In genomic region chr1:90026945-90027344, GRCm38 (mm10) we compare ENCODE assay signal across 10 mouse cellular contexts. TPM values are rescaled to one million over a fixed set of nuclear protein-coding genes. Genes with fewer than 3 reads are reported as not detected.
DNase-seq lines count a peak whose midpoint lies in the region; ATAC-seq and TF ChIP-seq lines count a peak whose summit lies in the region.
"Had no signal": no experiment of that assay in that cellular context is flagged by ENCODE, and none has a peak within 500 bp of the region (broad histone marks: within the 10 kb centered on the region; RNA-seq: fewer than 3 reads in every experiment).

No protein-coding gene starts in this region.

- no peaks in the 10 kb centered on the region for H3K9me3 ChIP-seq in forebrain, postnatal 0 days (ENCODE audit: low read length)
- H3K9me3 ChIP-seq in forebrain, embryonic 14.5 days (replicated peaks; ENCODE audit: control insufficient read depth, low read length): no peaks in the 10 kb centered on the region
- H3K9me3 ChIP-seq in limb, embryonic 10.5 days (replicated peaks): no peaks in the 10 kb centered on the region
- H3K9me3 ChIP-seq in forebrain, embryonic 12.5 days: no peaks in the 10 kb centered on the region

- no peak overlapping the region for H3K4me3 ChIP-seq in forebrain, postnatal 0 days (ENCODE audit: low read depth, low read length)
- H3K4me3 ChIP-seq in forebrain, embryonic 14.5 days (ENCODE audit: low read depth, low read length): no peak overlapping the region
- no peak overlapping the region for H3K4me3 ChIP-seq in lung, adult 2 months (replicated peaks; ENCODE audit: extremely low read depth, low read depth, low read length)
- H3K4me3 ChIP-seq in limb, embryonic 10.5 days: no peak overlapping the region
- no peak overlapping the region for H3K4me3 ChIP-seq in forebrain, embryonic 12.5 days (replicated peaks)

- no peaks in the 10 kb centered on the region for H3K36me3 ChIP-seq in forebrain, postnatal 0 days (ENCODE audit: insufficient read depth)
- H3K36me3 ChIP-seq in forebrain, embryonic 14.5 days (ENCODE audit: control insufficient read depth, insufficient read depth, low read length): no peaks in the 10 kb centered on the region
- H3K36me3 ChIP-seq in limb, embryonic 10.5 days: no peaks in the 10 kb centered on the region
- H3K36me3 ChIP-seq in forebrain, embryonic 12.5 days (replicated peaks): no peaks in the 10 kb centered on the region

- no peak overlapping the region for H3K4me2 ChIP-seq in forebrain, postnatal 0 days (ENCODE audit: low read depth)
- no peak overlapping the region for H3K4me2 ChIP-seq in forebrain, embryonic 14.5 days (ENCODE audit: low read length)
- H3K4me2 ChIP-seq in forebrain, embryonic 12.5 days: no peak overlapping the region

- no peaks in the 10 kb centered on the region for H3K27me3 ChIP-seq in forebrain, postnatal 0 days (ENCODE audit: insufficient read depth, low read length)
- H3K27me3 ChIP-seq in forebrain, embryonic 14.5 days (replicated peaks; ENCODE audit: control insufficient read depth, insufficient read depth, low read length): 0 out of 2 replicates have a peak, but pooled peaks cover 4% of the 10 kb centered on the region
- H3K27me3 ChIP-seq in limb, embryonic 10.5 days (ENCODE audit: low read depth, poor library complexity, severe bottlenecking): peaks cover 47% of the 10 kb centered on the region
- H3K27me3 ChIP-seq in forebrain, embryonic 12.5 days: 0 out of 2 replicates have a peak, but pooled peaks cover 3% of the 10 kb centered on the region

- no peak for ATAC-seq in forebrain, postnatal 0 days
- no peak for ATAC-seq in forebrain, embryonic 14.5 days
- no peak for ATAC-seq in forebrain, embryonic 12.5 days (ENCODE audit: low FRiP score)

- H3K9ac ChIP-seq in forebrain, postnatal 0 days: no peak overlapping the region
- no peak overlapping the region for H3K9ac ChIP-seq in forebrain, embryonic 14.5 days (ENCODE audit: low read length)
- H3K9ac ChIP-seq in forebrain, embryonic 12.5 days: no peak overlapping the region

- H3K27ac ChIP-seq in forebrain, postnatal 0 days (ENCODE audit: low read depth, low read length): no peak overlapping the region
- no peak overlapping the region for H3K27ac ChIP-seq in forebrain, embryonic 14.5 days (ENCODE audit: low read depth, low read length)
- H3K27ac ChIP-seq in limb, embryonic 10.5 days: no peak overlapping the region
- no peak overlapping the region for H3K27ac ChIP-seq in forebrain, embryonic 12.5 days

- no peaks in the 10 kb centered on the region for H3K4me1 ChIP-seq in forebrain, postnatal 0 days (ENCODE audit: insufficient read depth)
- no peaks in the 10 kb centered on the region for H3K4me1 ChIP-seq in forebrain, embryonic 14.5 days (ENCODE audit: control insufficient read depth, insufficient read depth, low read length)
- H3K4me1 ChIP-seq in lung, adult 2 months (ENCODE audit: control insufficient read depth, insufficient read depth, low read length): no peaks in the 10 kb centered on the region
- peaks cover 15% of the 10 kb centered on the region for H3K4me1 ChIP-seq in limb, embryonic 10.5 days
- H3K4me1 ChIP-seq in forebrain, embryonic 12.5 days: no peaks in the 10 kb centered on the region; the same call in 1 of the 2 replicates

- no peak for TF ChIP-seq POLR2A in lung, adult 2 months (IDR thresholded peaks at IDR 0.05; ENCODE audit: borderline replicate concordance, extremely low read depth, low read depth, low read length)

- 15% methylated on average over 3 of the region's 3 CpGs for WGBS in forebrain, postnatal 0 days
- WGBS in forebrain, embryonic 14.5 days: 18% methylated on average over 3 of the region's 3 CpGs
- WGBS in lung, adult 2 months: 20% methylated on average over 3 of the region's 3 CpGs
- 21% methylated on average over 3 of the region's 3 CpGs for WGBS in limb, embryonic 10.5 days
- WGBS in forebrain, embryonic 12.5 days: 13% methylated on average over 3 of the region's 3 CpGs

- TF ChIP-seq CTCF in forebrain, postnatal 0 days (IDR thresholded peaks at IDR 0.05; ENCODE audit: low read depth): peak; percentile 62
- TF ChIP-seq CTCF in lung, adult 2 months (IDR thresholded peaks at IDR 0.05; ENCODE audit: insufficient read depth, low read length): peak; percentile 55

- no peak for DNase-seq in forebrain, postnatal 0 days
- no peak for DNase-seq in forebrain, embryonic 14.5 days (ENCODE audit: low spot score)
- DNase-seq in lung, adult 2 months: no peak
- no peak for DNase-seq in lung, postnatal 25 days (ENCODE audit: low spot score)
- DNase-seq in adrenal gland, postnatal 14 days: peak; percentile 70
- peak; percentile 52 for DNase-seq in limb, embryonic 10.5 days (ENCODE audit: low spot score)
- no peak for DNase-seq in Muller cell, postnatal 12 days (ENCODE audit: inconsistent ontology term)

RNA-seq across cellular contexts. Expression of gene Asb18, which starts 12.5 kb away (rescaled TPM):
- total RNA-seq in forebrain, postnatal 0 days (2014; rRNA removed): 0.54 and 1.4 TPM in 2 replicates
- polyA plus RNA-seq in forebrain, postnatal 0 days (2015; fragmentation: Nextera tagmentation; extraction: Ambion mirVana): 0.13 and 0.33 TPM in 2 replicates
- 0.05 TPM in 1 of 2 replicates, not detected in the other for polyA plus RNA-seq in forebrain, embryonic 14.5 days (2014; fragmentation: Nextera tagmentation; extraction: Ambion mirVana)
- polyA plus RNA-seq in lung, adult 2 months (2012; rRNA removed): 0.25 and 1.4 TPM in 2 replicates
- not detected in 2 replicates for total RNA-seq in adrenal gland, postnatal 14 days (2021)
- not detected in 2 replicates for polyA plus RNA-seq in limb, embryonic 10.5 days (2016; fragmentation: Nextera tagmentation; extraction: Ambion mirVana)
- polyA plus RNA-seq in forebrain, embryonic 12.5 days (2016; fragmentation: Nextera tagmentation; extraction: Ambion mirVana): 0.17 and 0.44 TPM in 2 replicates
- total RNA-seq: MEL had no signal
- polyA plus RNA-seq: stomach, embryonic 14.5 days had no signal

Comparison
In these comparisons a context has a peak if more than half of its experiments do, and no peak if none do; other contexts are left out.
1. DNase-seq: peak in adrenal gland, postnatal 14 days (single experiment) and limb, embryonic 10.5 days (single experiment); none in forebrain, postnatal 0 days (single experiment), forebrain, embryonic 14.5 days (single experiment), lung, adult 2 months (single experiment), lung, postnatal 25 days (single experiment) and Muller cell, postnatal 12 days (single experiment).